Mouse (Mus musculus): ENCODE data around the gene Rgs7. TPM values are rescaled to one million over a fixed set of nuclear protein-coding genes. Genes with fewer than 3 reads are reported as not detected.

The Rgs7 gene
- polyA plus RNA-seq, 1 experiment, result 0.07 TPM

- Histone ChIP-seq H3K4me3 (ENCODE audit: insufficient read depth, poor library complexity, severe bottlenecking) (no peak overlapping the region), H3K36me3 (ENCODE audit: control insufficient read depth, insufficient read depth) (no peaks in the 10 kb centered on the region), H3K79me2 (ENCODE audit: control insufficient read depth, insufficient read depth) (no peaks in the 10 kb centered on the region), H3ac (ENCODE audit: control insufficient read depth, insufficient read length, low read depth) (no peak overlapping the region), H3K27me3 (ENCODE audit: control insufficient read depth, insufficient read depth, insufficient read length) (no peaks in the 10 kb centered on the region), H3K79me3 (ENCODE audit: low read depth) (no peaks in the 10 kb centered on the region)
- TF ChIP-seq USF1 (IDR thresholded peaks at IDR 0.05; ENCODE audit: low read depth) (no peak), FOSL1 (IDR thresholded peaks at IDR 0.05; ENCODE audit: insufficient read depth, low read length, poor library complexity, severe bottlenecking) (no peak), MYOD1 (IDR thresholded peaks at IDR 0.05; ENCODE audit: control insufficient read depth, insufficient read length, low read depth) (no peak), CEBPB (IDR thresholded peaks at IDR 0.05; ENCODE audit: low read depth) (no peak), CTCF (IDR thresholded peaks at IDR 0.05; ENCODE audit: control insufficient read depth, insufficient read depth, insufficient read length) (no peak), MYOG (IDR thresholded peaks at IDR 0.05; ENCODE audit: control insufficient read depth, extremely low read depth, insufficient read length) (no peak), MAX (IDR thresholded peaks at IDR 0.05) (no peak)
Observed at GRCm38 (mm10) chr1:175255224-175255623, 237.1 kb downstream of the Rgs7 start.

DNA sequence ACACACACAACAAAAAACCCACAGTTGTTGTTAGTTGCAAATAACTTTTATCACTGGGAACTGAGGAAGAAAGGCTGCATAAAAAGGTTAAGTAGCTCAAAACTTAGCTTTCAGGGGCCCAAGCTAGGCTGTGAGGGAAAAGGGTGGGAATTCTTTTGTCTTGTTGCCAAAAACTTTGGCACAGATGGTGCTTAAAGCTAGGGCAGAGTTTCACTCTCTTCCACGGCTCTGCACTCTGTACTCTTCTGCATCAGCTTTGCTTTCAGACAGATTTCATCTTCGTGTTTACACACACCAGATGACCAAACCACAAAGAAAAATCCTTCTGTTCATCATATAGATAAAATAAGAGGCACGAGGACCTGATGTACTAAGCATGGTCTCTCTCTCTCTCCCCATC is 237.6 kb downstream of the Rgs7 start:
- Histone ChIP-seq H3ac (ENCODE audit: control insufficient read depth, insufficient read length, low read depth) (no peak overlapping the region), H3K27me3 (ENCODE audit: control insufficient read depth, insufficient read depth, insufficient read length) (no peaks in the 10 kb centered on the region), H3K79me3 (ENCODE audit: low read depth) (no peaks in the 10 kb centered on the region), H3K36me3 (ENCODE audit: control insufficient read depth, insufficient read depth) (no peaks in the 10 kb centered on the region), H3K4me3 (ENCODE audit: insufficient read depth, poor library complexity, severe bottlenecking) (no peak overlapping the region), H3K79me2 (ENCODE audit: control insufficient read depth, insufficient read depth) (no peaks in the 10 kb centered on the region)
- no peak for TF ChIP-seq FOSL1 (IDR thresholded peaks at IDR 0.05; ENCODE audit: insufficient read depth, low read length, poor library complexity, severe bottlenecking)
- no peak for TF ChIP-seq MAX (IDR thresholded peaks at IDR 0.05)
- TF ChIP-seq CTCF (IDR thresholded peaks at IDR 0.05; ENCODE audit: control insufficient read depth, insufficient read depth, insufficient read length), result no peak
- no peak for TF ChIP-seq USF1 (IDR thresholded peaks at IDR 0.05; ENCODE audit: low read depth)
- no peak for TF ChIP-seq MYOG (IDR thresholded peaks at IDR 0.05; ENCODE audit: control insufficient read depth, extremely low read depth, insufficient read length)
- no peak for TF ChIP-seq CEBPB (IDR thresholded peaks at IDR 0.05; ENCODE audit: low read depth)
- TF ChIP-seq MYOD1 (IDR thresholded peaks at IDR 0.05; ENCODE audit: control insufficient read depth, insufficient read length, low read depth), result no peak

DNA sequence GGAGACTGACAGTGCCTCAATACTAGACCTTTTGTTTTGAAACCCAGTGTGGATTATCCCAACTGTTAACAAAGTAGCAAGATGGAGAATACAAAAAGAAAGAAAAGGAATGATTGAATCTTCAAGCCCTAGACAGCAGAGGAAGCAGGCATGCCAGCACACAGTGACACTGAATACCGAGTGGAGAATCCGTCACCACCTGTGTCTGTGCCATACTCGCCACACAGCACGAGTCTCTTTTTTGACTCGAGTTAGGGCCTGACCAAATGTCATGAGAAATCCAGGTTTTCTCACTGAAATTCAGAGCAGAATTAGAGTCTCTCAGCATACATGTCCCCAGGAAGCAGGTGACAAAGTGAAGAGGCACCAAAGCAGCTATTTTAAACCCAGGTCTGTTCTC is 250.2 kb downstream of the Rgs7 start:
- Histone ChIP-seq H3K36me3 (ENCODE audit: control insufficient read depth, insufficient read depth) (no peaks in the 10 kb centered on the region), H3K4me3 (ENCODE audit: insufficient read depth, poor library complexity, severe bottlenecking) (no peak overlapping the region), H3K79me3 (ENCODE audit: low read depth) (no peaks in the 10 kb centered on the region), H3K79me2 (ENCODE audit: control insufficient read depth, insufficient read depth) (no peaks in the 10 kb centered on the region), H3K27me3 (ENCODE audit: control insufficient read depth, insufficient read depth, insufficient read length) (no peaks in the 10 kb centered on the region), H3ac (ENCODE audit: control insufficient read depth, insufficient read length, low read depth) (no peak overlapping the region)
- TF ChIP-seq FOSL1 (IDR thresholded peaks at IDR 0.05; ENCODE audit: insufficient read depth, low read length, poor library complexity, severe bottlenecking), result no peak

DNA sequence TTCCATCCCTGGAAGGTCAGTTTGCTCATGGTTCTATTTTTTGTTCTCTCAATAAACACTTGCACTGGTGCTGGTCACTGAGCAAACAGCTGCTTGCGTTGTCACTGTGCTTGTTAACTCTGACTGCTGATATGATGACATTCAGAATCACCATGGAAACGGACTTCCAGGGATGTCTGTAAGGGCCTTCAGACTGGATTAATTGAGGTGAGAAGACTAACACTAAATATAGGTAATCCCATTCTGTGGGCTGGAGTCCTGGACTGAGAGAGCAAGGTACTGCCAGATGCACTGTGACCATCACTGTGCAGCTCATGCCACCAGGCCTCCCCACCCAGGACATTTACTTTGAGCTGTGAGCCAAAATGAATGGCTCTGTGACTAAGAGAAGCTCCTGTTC is 252.2 kb downstream of the Rgs7 start:
- no peaks in the 10 kb centered on the region for H3K27me3 ChIP-seq (ENCODE audit: control insufficient read depth, insufficient read depth, insufficient read length)
- TF ChIP-seq FOSL1 (IDR thresholded peaks at IDR 0.05; ENCODE audit: insufficient read depth, low read length, poor library complexity, severe bottlenecking), result no peak
- TF ChIP-seq MYOD1 (IDR thresholded peaks at IDR 0.05; ENCODE audit: control insufficient read depth, insufficient read length, low read depth), result no peak
- H3K36me3 ChIP-seq (ENCODE audit: control insufficient read depth, insufficient read depth), result no peaks in the 10 kb centered on the region
- H3K79me3 ChIP-seq (ENCODE audit: low read depth), result no peaks in the 10 kb centered on the region
- no peaks in the 10 kb centered on the region for H3K79me2 ChIP-seq (ENCODE audit: control insufficient read depth, insufficient read depth)
- no peak overlapping the region for H3K4me3 ChIP-seq (ENCODE audit: insufficient read depth, poor library complexity, severe bottlenecking)
- H3ac ChIP-seq (ENCODE audit: control insufficient read depth, insufficient read length, low read depth), result no peak overlapping the region

- H3K4me3 ChIP-seq (ENCODE audit: insufficient read depth, poor library complexity, severe bottlenecking), result no peak overlapping the region
- TF ChIP-seq MAX (IDR thresholded peaks at IDR 0.05) (no peak), MYOD1 (IDR thresholded peaks at IDR 0.05; ENCODE audit: control insufficient read depth, insufficient read length, low read depth) (no peak), MYOG (IDR thresholded peaks at IDR 0.05; ENCODE audit: control insufficient read depth, extremely low read depth, insufficient read length) (no peak), USF1 (IDR thresholded peaks at IDR 0.05; ENCODE audit: low read depth) (no peak), FOSL1 (IDR thresholded peaks at IDR 0.05; ENCODE audit: insufficient read depth, low read length, poor library complexity, severe bottlenecking) (no peak), CEBPB (IDR thresholded peaks at IDR 0.05; ENCODE audit: low read depth) (no peak), CTCF (IDR thresholded peaks at IDR 0.05; ENCODE audit: control insufficient read depth, insufficient read depth, insufficient read length) (no peak)
- H3K36me3 ChIP-seq (ENCODE audit: control insufficient read depth, insufficient read depth), result no peaks in the 10 kb centered on the region
- H3K79me3 ChIP-seq (ENCODE audit: low read depth), result no peaks in the 10 kb centered on the region
- H3K27me3 ChIP-seq (ENCODE audit: control insufficient read depth, insufficient read depth, insufficient read length), result no peaks in the 10 kb centered on the region
- no peak overlapping the region for H3ac ChIP-seq (ENCODE audit: control insufficient read depth, insufficient read length, low read depth)
- H3K79me2 ChIP-seq (ENCODE audit: control insufficient read depth, insufficient read depth), result no peaks in the 10 kb centered on the region
Observed at GRCm38 (mm10) chr1:175221593-175222500, 270.5 kb downstream of the Rgs7 start.

DNA sequence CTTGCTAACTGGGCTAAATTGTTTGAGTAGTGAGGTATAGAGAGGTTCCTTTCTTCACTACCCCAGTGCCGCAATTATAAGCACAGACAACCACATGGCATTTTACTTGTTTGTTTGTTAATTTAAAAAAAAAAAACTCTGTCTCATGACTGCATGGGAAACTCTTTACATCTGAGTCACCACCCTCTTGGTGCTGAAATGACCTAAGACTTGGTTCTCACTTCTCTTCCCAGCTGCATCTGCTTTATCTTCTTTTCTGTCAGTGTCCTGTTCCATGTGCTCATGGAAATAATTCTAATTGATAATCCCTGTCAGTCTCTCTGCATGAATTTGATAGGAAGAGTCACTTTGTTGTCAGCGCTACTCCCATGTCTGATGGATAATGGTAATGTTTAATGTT is 272.7 kb downstream of the Rgs7 start:
- Histone ChIP-seq H3K4me3 (ENCODE audit: insufficient read depth, poor library complexity, severe bottlenecking) (no peak overlapping the region), H3K79me3 (ENCODE audit: low read depth) (no peaks in the 10 kb centered on the region), H3K79me2 (ENCODE audit: control insufficient read depth, insufficient read depth) (no peaks in the 10 kb centered on the region), H3K27me3 (ENCODE audit: control insufficient read depth, insufficient read depth, insufficient read length) (no peaks in the 10 kb centered on the region), H3ac (ENCODE audit: control insufficient read depth, insufficient read length, low read depth) (no peak overlapping the region), H3K36me3 (ENCODE audit: control insufficient read depth, insufficient read depth) (no peaks in the 10 kb centered on the region)
- no peak for TF ChIP-seq CTCF (IDR thresholded peaks at IDR 0.05; ENCODE audit: control insufficient read depth, insufficient read depth, insufficient read length)
- no peak for TF ChIP-seq MYOD1 (IDR thresholded peaks at IDR 0.05; ENCODE audit: control insufficient read depth, insufficient read length, low read depth)
- no peak for TF ChIP-seq MYOG (IDR thresholded peaks at IDR 0.05; ENCODE audit: control insufficient read depth, extremely low read depth, insufficient read length)
- no peak for TF ChIP-seq USF1 (IDR thresholded peaks at IDR 0.05; ENCODE audit: low read depth)

All from C2C12 (cell line).